Mouse (Mus musculus): Measurements from ENCODE around the gene Kmt2c. TPM values are rescaled to one million over a fixed set of nuclear protein-coding genes. Genes with fewer than 3 reads are reported as not detected.
A peak's percentile ranks its signal among the peaks of the same experiment; 100 is the strongest.

Kmt2c gene
- polyA plus RNA-seq (2012; ENCODE audit: insufficient read depth, insufficient read length, low replicate concordance, missing spikeins) = 81.0 and 137 TPM in 2 replicates

DNA sequence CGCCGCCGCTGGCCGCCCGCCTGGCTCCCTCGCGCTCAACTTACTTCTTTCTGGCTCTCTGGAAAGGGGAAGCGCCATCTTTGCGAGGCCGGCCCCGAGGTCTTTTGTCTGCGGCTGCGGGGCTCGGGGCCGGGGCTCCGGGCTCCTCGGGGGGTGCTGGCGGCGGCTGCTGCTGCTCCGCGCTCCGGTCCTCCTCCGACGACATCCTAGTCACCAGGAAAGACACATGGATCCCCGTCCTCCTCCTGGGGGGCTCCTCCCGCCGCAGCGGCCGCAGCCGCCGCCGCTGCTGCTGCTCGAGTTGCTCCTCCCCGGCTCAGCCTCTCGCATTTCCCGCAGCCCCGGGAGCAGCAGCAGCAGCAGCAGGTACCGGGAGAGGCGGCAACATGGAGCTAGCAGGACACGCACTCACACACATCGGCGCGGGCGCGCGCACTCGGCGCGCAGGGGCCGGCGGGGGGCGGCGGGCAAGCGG is at the start of gene Kmt2c:
TSS of gene Kmt2c (minus strand) at position 438 of the 475 bp plus-strand sequence.
- Histone ChIP-seq H3K4me1 (ENCODE audit: control insufficient read depth, insufficient read depth, low read length) (no peaks in the 10 kb centered on the region), H3K27ac (ENCODE audit: insufficient read depth, low read depth, low read length) (peak within 1 kb of the TSS; percentile 94), H3K4me3 (ENCODE audit: insufficient read depth, low read depth, low read length) (peak within 1 kb of the TSS; percentile 100)
- TF ChIP-seq CTCF (IDR thresholded peaks at IDR 0.05; ENCODE audit: insufficient read depth, low read depth, low read length) = no peak
- peak; percentile 69 for TF ChIP-seq POLR2A (IDR thresholded peaks at IDR 0.05; ENCODE audit: insufficient read depth, low read depth, low read length)
- WGBS = 5% methylated on average over 54 of the region's 54 CpGs

- H3K27ac ChIP-seq (ENCODE audit: insufficient read depth, low read depth, low read length) = no peak overlapping the region
- WGBS = 87% methylated on average over 2 of the region's 2 CpGs
- TF ChIP-seq POLR2A (IDR thresholded peaks at IDR 0.05; ENCODE audit: insufficient read depth, low read depth, low read length) (no peak), CTCF (IDR thresholded peaks at IDR 0.05; ENCODE audit: insufficient read depth, low read depth, low read length) (no peak)
- H3K4me3 ChIP-seq (ENCODE audit: insufficient read depth, low read depth, low read length) = no peak overlapping the region
- no peaks in the 10 kb centered on the region for H3K4me1 ChIP-seq (ENCODE audit: control insufficient read depth, insufficient read depth, low read length)
These were observed 48.3 kb upstream of the Kmt2c start for GRCm38 (mm10) chr5:25546912-25547311.

DNA sequence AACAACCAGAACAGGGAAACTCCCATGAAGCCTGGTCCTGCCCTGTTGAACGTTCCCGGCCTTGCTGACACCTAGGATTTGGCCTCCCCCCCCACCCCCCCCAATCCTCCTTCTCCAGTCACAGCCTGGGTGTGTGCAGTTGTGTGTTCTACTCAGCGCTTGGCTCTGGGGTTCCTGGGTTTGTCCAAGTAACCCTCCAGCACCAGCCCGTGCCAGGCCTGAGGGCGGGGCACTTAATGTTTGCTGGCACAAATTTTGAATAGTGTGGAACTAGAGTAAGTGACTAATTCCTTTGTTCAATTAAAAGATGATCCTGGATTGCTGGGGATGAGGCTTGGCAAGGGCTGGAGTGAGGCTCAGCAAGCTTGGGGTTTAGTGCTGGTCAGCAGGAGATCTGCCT is 46.0 kb upstream of the Kmt2c start:
- H3K4me1 ChIP-seq (ENCODE audit: control insufficient read depth, insufficient read depth, low read length) = no peaks in the 10 kb centered on the region
- WGBS = 75% methylated on average over 5 of the region's 5 CpGs
- H3K4me3 ChIP-seq (ENCODE audit: insufficient read depth, low read depth, low read length) = no peak overlapping the region
- no peak for TF ChIP-seq POLR2A (IDR thresholded peaks at IDR 0.05; ENCODE audit: insufficient read depth, low read depth, low read length)
- TF ChIP-seq CTCF (IDR thresholded peaks at IDR 0.05; ENCODE audit: insufficient read depth, low read depth, low read length) = no peak
- H3K27ac ChIP-seq (ENCODE audit: insufficient read depth, low read depth, low read length) = no peak overlapping the region

DNA sequence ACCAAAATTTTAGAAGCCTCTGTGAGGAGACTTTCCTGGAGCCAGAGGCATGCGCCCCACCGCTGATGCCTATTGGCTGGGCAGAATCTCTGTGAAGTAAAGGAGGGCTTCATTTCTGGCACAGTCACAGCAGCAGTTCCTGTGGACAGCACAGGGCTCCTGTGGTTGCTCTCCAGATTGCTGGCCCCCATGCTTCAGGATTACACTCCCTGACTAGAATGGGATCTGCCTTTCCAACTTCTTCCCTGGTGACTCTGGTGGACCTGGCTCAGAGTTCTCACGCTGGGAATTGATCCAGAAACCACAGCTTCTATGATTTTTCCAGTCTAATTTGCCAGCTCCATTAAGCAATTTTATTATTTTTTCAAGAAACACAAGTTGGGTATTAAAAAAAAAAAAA is 45.5 kb upstream of the Kmt2c start:
- Histone ChIP-seq H3K4me3 (ENCODE audit: insufficient read depth, low read depth, low read length) (no peak overlapping the region), H3K27ac (ENCODE audit: insufficient read depth, low read depth, low read length) (no peak overlapping the region), H3K4me1 (ENCODE audit: control insufficient read depth, insufficient read depth, low read length) (no peaks in the 10 kb centered on the region)
- 91% methylated on average over 3 of the region's 3 CpGs for WGBS
- TF ChIP-seq CTCF (IDR thresholded peaks at IDR 0.05; ENCODE audit: insufficient read depth, low read depth, low read length) (no peak), POLR2A (IDR thresholded peaks at IDR 0.05; ENCODE audit: insufficient read depth, low read depth, low read length) (no peak)

GRCm38 (mm10) chr5:25541661-25542060 is 43.1 kb upstream of the Kmt2c start:
- WGBS = 82% methylated on average over 2 of the region's 2 CpGs
- TF ChIP-seq POLR2A (IDR thresholded peaks at IDR 0.05; ENCODE audit: insufficient read depth, low read depth, low read length) (no peak), CTCF (IDR thresholded peaks at IDR 0.05; ENCODE audit: insufficient read depth, low read depth, low read length) (no peak)

DNA sequence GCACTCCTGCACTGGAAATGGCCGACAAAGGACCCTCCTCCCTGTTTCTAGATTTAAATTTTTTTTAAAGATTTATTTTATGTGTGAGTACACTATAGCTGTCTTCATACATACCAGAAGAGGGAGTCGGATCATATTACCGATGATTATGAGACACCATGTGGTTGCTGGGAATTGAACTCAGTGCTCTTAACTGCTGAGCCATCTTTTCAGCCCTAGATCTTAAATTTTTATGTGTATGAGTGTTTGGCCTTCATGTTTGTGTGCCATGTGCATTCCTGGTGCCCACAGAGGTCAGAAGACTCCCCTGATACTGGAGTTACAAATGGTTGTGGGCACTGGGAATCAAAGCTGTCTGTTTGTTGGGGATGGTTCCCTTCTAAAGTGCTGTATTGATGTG is 42.3 kb upstream of the Kmt2c start:
- H3K27ac ChIP-seq (ENCODE audit: insufficient read depth, low read depth, low read length) = no peak overlapping the region
- peaks cover 2% of the 10 kb centered on the region; the same call in 1 of the 2 replicates for H3K4me1 ChIP-seq (ENCODE audit: control insufficient read depth, insufficient read depth, low read length)
- TF ChIP-seq CTCF (IDR thresholded peaks at IDR 0.05; ENCODE audit: insufficient read depth, low read depth, low read length) (no peak), POLR2A (IDR thresholded peaks at IDR 0.05; ENCODE audit: insufficient read depth, low read depth, low read length) (no peak)
- 88% methylated on average over 3 of the region's 3 CpGs for WGBS
- no peak overlapping the region for H3K4me3 ChIP-seq (ENCODE audit: insufficient read depth, low read depth, low read length)

More at GRCm38 (mm10) chr5:25541661-25542060, 43.1 kb upstream of the Kmt2c start:
- no peak overlapping the region for H3K27ac ChIP-seq (ENCODE audit: insufficient read depth, low read depth, low read length)
- peaks cover 2% of the 10 kb centered on the region; the same call in 1 of the 2 replicates for H3K4me1 ChIP-seq (ENCODE audit: control insufficient read depth, insufficient read depth, low read length)
- H3K4me3 ChIP-seq (ENCODE audit: insufficient read depth, low read depth, low read length) = no peak overlapping the region

- TF ChIP-seq POLR2A (IDR thresholded peaks at IDR 0.05; ENCODE audit: insufficient read depth, low read depth, low read length) (no peak), CTCF (IDR thresholded peaks at IDR 0.05; ENCODE audit: insufficient read depth, low read depth, low read length) (no peak)
- H3K4me1 ChIP-seq (ENCODE audit: control insufficient read depth, insufficient read depth, low read length) = peaks cover 2% of the 10 kb centered on the region; the same call in 1 of the 2 replicates
- no peak overlapping the region for H3K27ac ChIP-seq (ENCODE audit: insufficient read depth, low read depth, low read length)
- H3K4me3 ChIP-seq (ENCODE audit: insufficient read depth, low read depth, low read length) = no peak overlapping the region
These were observed 41.8 kb upstream of the Kmt2c start for GRCm38 (mm10) chr5:25540412-25540811.

GRCm38 (mm10) chr5:25536921-25537409 is 38.4 kb upstream of the Kmt2c start:
- no peak for TF ChIP-seq POLR2A (IDR thresholded peaks at IDR 0.05; ENCODE audit: insufficient read depth, low read depth, low read length)
- TF ChIP-seq CTCF (IDR thresholded peaks at IDR 0.05; ENCODE audit: insufficient read depth, low read depth, low read length) = no peak
- 54% methylated on average over 6 of the region's 6 CpGs for WGBS
- Histone ChIP-seq H3K4me3 (ENCODE audit: insufficient read depth, low read depth, low read length) (no peak overlapping the region), H3K4me1 (ENCODE audit: control insufficient read depth, insufficient read depth, low read length) (peaks cover 6% of the 10 kb centered on the region; the same call in 1 of the 2 replicates), H3K27ac (ENCODE audit: insufficient read depth, low read depth, low read length) (no peak overlapping the region)

GRCm38 (mm10) chr5:25536451-25536850 is 37.9 kb upstream of the Kmt2c start:
- peaks cover 6% of the 10 kb centered on the region; the same call in 1 of the 2 replicates for H3K4me1 ChIP-seq (ENCODE audit: control insufficient read depth, insufficient read depth, low read length)
- no peak overlapping the region for H3K4me3 ChIP-seq (ENCODE audit: insufficient read depth, low read depth, low read length)
- 79% methylated on average over 2 of the region's 2 CpGs for WGBS
- no peak overlapping the region for H3K27ac ChIP-seq (ENCODE audit: insufficient read depth, low read depth, low read length)
- no peak for TF ChIP-seq CTCF (IDR thresholded peaks at IDR 0.05; ENCODE audit: insufficient read depth, low read depth, low read length)
- TF ChIP-seq POLR2A (IDR thresholded peaks at IDR 0.05; ENCODE audit: insufficient read depth, low read depth, low read length) = no peak

Data from olfactory bulb, adult 2 months (tissue).